ENCODE assay signal across 22 mouse cellular contexts in the genomic region with DNA sequence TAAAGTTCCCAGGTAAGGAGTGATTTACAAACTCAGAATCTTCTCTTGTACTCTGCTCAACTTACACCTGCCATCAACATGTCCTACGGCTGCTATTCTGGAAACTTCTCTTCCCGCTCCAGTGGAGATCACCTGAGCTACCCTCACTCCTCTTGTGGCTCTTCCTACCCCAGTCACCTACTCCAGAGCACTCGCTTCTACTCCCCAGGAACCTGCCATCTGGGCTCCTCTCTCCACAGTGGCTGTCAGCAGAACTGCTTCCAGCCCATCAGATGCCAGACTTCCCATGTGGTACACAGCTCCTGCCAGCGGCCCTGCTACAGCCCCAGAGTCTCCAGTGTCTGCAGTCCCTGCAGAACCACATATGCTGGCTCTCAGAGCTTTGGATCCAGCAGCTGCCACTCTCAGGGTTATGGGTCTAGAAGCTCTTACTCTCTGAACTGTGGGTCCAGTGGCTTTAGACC. TPM values are rescaled to one million over a fixed set of nuclear protein-coding genes. Genes with fewer than 3 reads are reported as not detected.
DNase-seq lines count a peak whose midpoint lies in the region; ATAC-seq lines count a peak whose summit lies in the region.
"Had no signal": no experiment of that assay in that cellular context is flagged by ENCODE, and none has a peak within 500 bp of the region (broad histone marks: within the 10 kb centered on the region; RNA-seq: fewer than 3 reads in every experiment).

A gene (plus strand): TSS at position 51 of the 464 bp plus-strand sequence.

- DNase-seq in cerebellum, adult 18-20 months, result peak; percentile 8 to 9
- DNase-seq in cerebellum, postnatal 14 days, result peak; percentile 48 to 50
- peak; percentile 43 for DNase-seq in gastrocnemius, postnatal 25 days
- no peak for DNase-seq in right cerebral cortex, postnatal 25 days
- DNase-seq in spleen, postnatal 4 days (ENCODE audit: low spot score in 2 of 2), result no peak
- DNase-seq: adrenal gland, adult 2 months; heart, adult 2 months; heart, postnatal 10 days; kidney, adult 9 months had no signal

- 72% methylated on average over 4 of the region's 4 CpGs for WGBS in hindbrain, embryonic 16.5 days
- WGBS in hindbrain, embryonic 12.5 days, result 79% methylated on average over 4 of the region's 4 CpGs

- no peaks in the 10 kb centered on the region for H3K4me1 ChIP-seq in hindbrain, embryonic 16.5 days (ENCODE audit: control insufficient read depth, insufficient read depth, low read depth, low read length)
- H3K4me1 ChIP-seq in hindbrain, embryonic 12.5 days, result no peaks in the 10 kb centered on the region
- H3K4me1 ChIP-seq: embryonic facial prominence, embryonic 15.5 days; liver, embryonic 12.5 days; lung, embryonic 15.5 days had no signal

- H3K9ac ChIP-seq in hindbrain, embryonic 16.5 days (ENCODE audit: low read depth, low read length), result no peak within 1 kb of the TSS
- H3K9ac ChIP-seq in hindbrain, embryonic 12.5 days, result no peak within 1 kb of the TSS
- H3K9ac ChIP-seq: embryonic facial prominence, embryonic 15.5 days; liver, embryonic 12.5 days; lung, embryonic 15.5 days had no signal

- no peaks in the 10 kb centered on the region for H3K36me3 ChIP-seq in hindbrain, embryonic 16.5 days (ENCODE audit: control insufficient read depth, insufficient read depth, low read length)
- H3K36me3 ChIP-seq in hindbrain, embryonic 12.5 days, result no peaks in the 10 kb centered on the region
- H3K36me3 ChIP-seq: embryonic facial prominence, embryonic 15.5 days; liver, embryonic 12.5 days; lung, embryonic 15.5 days had no signal

- H3K27ac ChIP-seq in hindbrain, embryonic 16.5 days (ENCODE audit: low read depth, low read length), result no peak within 1 kb of the TSS
- H3K27ac ChIP-seq in hindbrain, embryonic 12.5 days, result no peak within 1 kb of the TSS
- H3K27ac ChIP-seq: embryonic facial prominence, embryonic 15.5 days; heart, adult 2 months; layer of hippocampus, adult 2 months; liver, embryonic 12.5 days; lung, embryonic 15.5 days had no signal

- H3K27me3 ChIP-seq in hindbrain, embryonic 16.5 days (replicated peaks; ENCODE audit: control insufficient read depth, insufficient read depth, low read length), result no peaks in the 10 kb centered on the region
- H3K27me3 ChIP-seq in hindbrain, embryonic 12.5 days, result no peaks in the 10 kb centered on the region
- H3K27me3 ChIP-seq: embryonic facial prominence, embryonic 15.5 days; liver, embryonic 12.5 days; lung, embryonic 15.5 days had no signal

- no peak within 1 kb of the TSS for H3K4me3 ChIP-seq in hindbrain, embryonic 16.5 days (ENCODE audit: low read length)
- H3K4me3 ChIP-seq in hindbrain, embryonic 12.5 days, result no peak within 1 kb of the TSS
- H3K4me3 ChIP-seq: embryonic facial prominence, embryonic 15.5 days; heart, adult 2 months; layer of hippocampus, adult 2 months; liver, embryonic 12.5 days; lung, embryonic 15.5 days had no signal

- no peak within 1 kb of the TSS for H3K4me2 ChIP-seq in hindbrain, embryonic 16.5 days (ENCODE audit: low read length)
- H3K4me2 ChIP-seq in hindbrain, embryonic 12.5 days (replicated peaks), result no peak within 1 kb of the TSS
- H3K4me2 ChIP-seq: embryonic facial prominence, embryonic 15.5 days; liver, embryonic 12.5 days; lung, embryonic 15.5 days had no signal

- ATAC-seq in hindbrain, embryonic 16.5 days, result peak; percentile 61; the same call in 1 of the 2 replicates
- ATAC-seq in hindbrain, embryonic 12.5 days (ENCODE audit: low FRiP score), result no peak
- ATAC-seq: inflammation-experienced regulatory T-cells, adult 6 months; liver, embryonic 12.5 days; midbrain, embryonic 16.5 days had no signal

- no peaks in the 10 kb centered on the region for H3K9me3 ChIP-seq in hindbrain, embryonic 16.5 days (ENCODE audit: control insufficient read depth, low read length)
- H3K9me3 ChIP-seq in hindbrain, embryonic 12.5 days (replicated peaks), result no peaks in the 10 kb centered on the region
- H3K9me3 ChIP-seq: embryonic facial prominence, embryonic 15.5 days; liver, embryonic 12.5 days; lung, embryonic 15.5 days had no signal

RNA-seq across cellular contexts. Expression of the gene that starts here (rescaled TPM):
- polyA plus RNA-seq in hindbrain, embryonic 16.5 days (2015; fragmentation: Nextera tagmentation; extraction: Ambion mirVana), result not detected in 2 replicates
- polyA plus RNA-seq in hindbrain, embryonic 12.5 days (2016; fragmentation: Nextera tagmentation; extraction: Ambion mirVana), result not detected in 2 replicates
- not detected for total RNA-seq in gastrocnemius, postnatal 25 days (2021)
- total RNA-seq: adrenal gland, adult 2 months; ES-E14; heart, adult 2 months; heart, postnatal 10 days; layer of hippocampus, adult 2 months; left cerebral cortex, postnatal 36 days; megakaryocyte, adult 5-6 weeks had no signal
- polyA plus RNA-seq: adrenal gland, adult 2 months; frontal cortex, adult 2 months; heart, adult 2 months; inflammation-experienced regulatory T-cells, adult 6 months; liver, embryonic 12.5 days; lung, embryonic 15.5 days; midbrain, embryonic 16.5 days; neural tube, embryonic 11.5 days had no signal

Comparison
In these comparisons a context has a peak if more than half of its experiments do, and no peak if none do; other contexts are left out.
1. Peak in ATAC-seq in hindbrain, embryonic 16.5 days; RNA of the gene not detected or under 1 TPM.
2. Peak in DNase-seq in gastrocnemius, postnatal 25 days; RNA of the gene not detected or under 1 TPM.
3. DNase-seq: peak in cerebellum, adult 18-20 months (2 of 2) and cerebellum, postnatal 14 days (2 of 2); none in right cerebral cortex, postnatal 25 days (single experiment) and spleen, postnatal 4 days (0 of 2).